Mouse (Mus musculus) left cerebral cortex, adult 8-10 months (tissue): Measurements from ENCODE around the gene F13a1. TPM values are rescaled to one million over a fixed set of nuclear protein-coding genes. Genes with fewer than 3 reads are reported as not detected.

ENCODE experiments used
- DNase-seq, 2 experiments: peaks; one replicate each; pipeline ENCODE4 v3.0.0; 2022; ENCODE audit warnings: low spot score in 2 of 2
- total RNA-seq, 4 experiments: library from RNA; stranded (reverse); gene quantifications; 2 replicates each; pipeline ENCODE4 v1.2.4; 2022

Gene F13a1
- total RNA-seq, 4 experiments from 2014 or later, result 2.1 to 3.5 (median 2.8) TPM

DNA sequence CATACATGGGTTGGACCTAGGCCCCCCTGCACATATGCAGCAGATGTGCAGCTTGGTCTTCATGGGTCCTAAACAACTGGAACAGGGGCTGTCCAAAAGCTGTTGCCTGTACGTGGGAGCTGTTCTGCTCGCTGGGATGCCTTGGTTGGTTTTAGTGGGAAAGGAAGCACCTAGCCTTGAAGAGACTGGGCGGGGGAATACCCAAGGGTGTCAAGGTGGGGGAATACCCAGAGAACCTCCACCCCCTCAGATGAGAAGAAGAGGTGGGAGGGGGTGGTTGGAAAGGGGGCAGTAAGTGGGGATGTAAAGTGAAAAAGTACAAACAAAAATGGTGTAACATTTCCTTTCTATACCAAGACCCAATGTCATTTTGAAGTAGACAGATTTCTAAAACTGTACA lies 95.1 kb downstream of the F13a1 start:
- DNase-seq, result no peak

DNA sequence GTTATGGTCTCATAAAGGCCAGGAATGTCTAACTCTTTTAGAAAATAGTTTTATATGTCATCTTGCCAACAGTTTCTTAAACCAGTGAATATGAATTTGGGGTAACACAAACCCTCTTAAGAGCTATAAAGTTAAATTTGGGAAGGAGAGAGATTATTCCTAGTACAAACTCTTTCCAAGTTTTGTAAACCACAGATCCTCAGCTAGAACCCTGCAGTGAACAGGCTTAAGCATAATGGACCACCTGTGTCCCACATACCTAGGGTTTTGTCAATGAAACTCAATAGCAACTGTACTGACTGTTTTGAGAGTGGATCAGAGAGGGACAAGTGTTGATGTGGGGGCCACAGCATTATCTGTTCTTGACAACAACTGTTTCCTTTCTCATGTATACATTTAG lies 96.4 kb downstream of the F13a1 start:
- DNase-seq, result no peak

DNA sequence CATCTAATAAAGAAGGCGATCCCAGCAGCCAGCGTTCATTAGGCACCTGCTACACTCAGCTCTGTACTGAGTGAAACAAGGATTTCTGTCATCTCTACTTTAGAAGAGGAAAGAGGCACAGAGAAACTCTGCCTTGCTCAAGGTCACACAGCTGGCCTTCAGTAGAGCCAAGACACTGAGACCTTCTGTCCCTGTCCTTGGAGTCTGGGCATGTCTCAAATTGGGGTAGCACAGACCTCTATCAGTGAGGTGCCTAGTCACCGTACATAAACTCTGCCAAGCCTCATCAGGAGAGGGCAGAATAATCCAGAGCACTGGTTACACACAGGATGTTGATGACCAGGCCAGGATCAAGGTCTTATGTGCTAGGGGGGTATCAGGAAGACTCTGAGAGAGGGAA lies 108.2 kb downstream of the F13a1 start:
- DNase-seq, result no peak

DNA sequence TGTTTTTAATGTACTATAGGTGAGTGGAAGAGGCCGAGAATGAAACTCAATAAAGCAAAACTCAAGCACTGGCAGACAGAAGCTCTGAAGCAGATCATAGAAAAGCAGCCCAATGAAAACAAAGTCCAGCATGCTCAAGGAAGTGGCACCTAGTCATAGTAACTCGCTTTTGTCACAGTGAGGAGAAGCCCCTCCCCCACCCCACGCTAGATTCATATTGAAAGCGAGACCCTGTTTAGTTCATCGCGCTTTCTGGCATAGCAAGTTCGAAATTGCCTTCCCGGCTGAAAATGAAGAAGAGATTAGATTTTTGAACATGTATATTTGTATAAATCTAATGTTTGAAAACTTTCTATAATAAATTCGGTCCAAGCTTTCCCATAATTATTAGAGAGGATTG lies 118.0 kb downstream of the F13a1 start:
- DNase-seq, result no peak

DNA sequence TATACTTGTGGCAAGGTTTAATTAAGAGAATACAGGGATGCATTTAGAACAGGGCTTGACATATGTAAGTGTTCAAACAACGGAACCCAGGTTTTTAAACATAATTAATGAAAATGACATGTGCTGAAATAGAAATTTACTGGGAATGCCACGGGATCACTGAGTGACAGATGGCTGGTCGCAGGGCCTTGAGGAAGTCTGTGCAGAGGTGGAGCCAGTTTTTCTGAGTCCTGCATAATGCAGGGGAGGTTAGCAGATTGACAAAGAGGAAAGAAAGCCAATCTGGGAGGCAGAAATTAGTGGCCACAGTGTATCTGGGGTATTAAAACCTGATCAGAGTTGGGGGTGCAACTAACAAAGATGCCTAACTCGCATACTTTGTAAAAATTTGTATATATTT lies 130.3 kb downstream of the F13a1 start:
- no peak for DNase-seq

DNA sequence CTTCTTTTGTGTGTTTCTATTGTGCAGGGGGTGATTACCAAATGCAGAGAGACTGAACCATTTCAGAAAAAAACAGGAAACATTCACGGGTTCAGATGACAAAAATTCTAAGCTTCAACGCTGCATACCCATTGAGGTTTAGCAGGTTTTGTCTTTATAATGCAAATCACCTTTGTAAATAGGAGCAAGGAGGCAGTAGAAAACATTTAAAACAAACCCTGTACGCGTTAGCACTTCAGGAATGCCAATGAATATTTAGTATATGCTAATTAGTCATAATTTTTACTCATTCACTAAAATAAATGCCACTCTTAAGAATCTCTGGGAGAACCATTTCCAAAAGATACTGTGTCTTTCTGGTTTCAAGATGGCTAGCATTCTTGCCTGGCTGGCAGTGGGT lies 146.2 kb downstream of the F13a1 start:
- DNase-seq, result no peak

DNA sequence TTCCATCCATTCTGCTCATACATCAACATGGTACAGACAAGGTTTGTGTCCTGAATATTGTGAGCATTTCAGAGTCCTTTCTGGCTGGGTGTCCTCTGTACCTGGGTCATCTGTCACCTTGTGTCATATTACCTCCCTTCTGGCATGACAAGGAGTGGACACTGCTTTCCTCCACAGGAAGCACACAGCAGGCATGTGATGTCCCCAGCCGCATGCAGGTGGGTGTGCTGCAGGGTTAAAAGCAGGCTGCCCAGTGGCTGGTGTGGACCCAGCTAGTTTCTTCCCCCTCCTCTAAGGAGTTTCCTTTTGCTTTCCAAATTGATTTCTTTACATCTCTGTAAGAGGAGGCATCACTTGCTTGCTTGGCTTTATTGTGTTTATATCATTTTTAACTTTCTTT lies 146.6 kb downstream of the F13a1 start:
- DNase-seq, result no peak

DNA sequence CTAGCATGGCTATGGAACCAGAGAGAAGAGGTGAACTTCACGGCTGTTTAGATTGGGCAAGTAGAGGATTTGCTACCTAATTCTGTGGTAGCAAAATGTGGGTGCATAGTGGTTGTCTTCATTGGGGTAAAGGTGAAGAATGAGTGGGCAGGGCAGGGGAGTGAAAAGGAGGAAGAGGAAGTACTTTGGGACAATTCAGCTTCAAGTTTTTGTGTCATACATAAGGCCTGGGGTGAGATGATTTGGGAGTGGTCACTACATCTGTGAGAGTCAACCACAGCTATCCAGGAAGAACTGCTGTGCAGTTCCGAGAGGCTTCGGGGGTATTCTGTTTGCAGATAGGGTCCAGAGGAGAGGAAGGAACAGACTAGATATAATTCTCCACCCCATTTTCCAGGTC lies 148.4 kb downstream of the F13a1 start:
- no peak for DNase-seq

DNA sequence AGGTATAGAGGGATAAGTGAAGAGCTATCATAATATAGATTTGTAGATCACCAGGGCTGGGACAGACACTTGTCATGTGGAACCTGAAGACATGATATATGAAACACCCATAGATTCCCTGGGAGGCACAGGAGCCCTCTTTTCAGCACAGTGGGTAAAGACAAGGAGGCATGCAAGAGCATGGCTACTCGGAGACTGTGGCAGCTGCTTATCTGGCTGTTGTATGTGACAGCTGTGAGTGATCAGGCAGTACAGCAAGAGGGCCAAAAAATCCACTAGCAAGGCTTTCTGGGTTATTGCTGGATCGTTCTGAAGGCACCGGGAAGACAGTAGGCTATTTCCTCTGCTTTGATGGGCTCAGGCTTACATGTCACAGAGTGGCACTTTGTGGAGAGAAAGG lies 149.0 kb downstream of the F13a1 start:
- no peak for DNase-seq

DNA sequence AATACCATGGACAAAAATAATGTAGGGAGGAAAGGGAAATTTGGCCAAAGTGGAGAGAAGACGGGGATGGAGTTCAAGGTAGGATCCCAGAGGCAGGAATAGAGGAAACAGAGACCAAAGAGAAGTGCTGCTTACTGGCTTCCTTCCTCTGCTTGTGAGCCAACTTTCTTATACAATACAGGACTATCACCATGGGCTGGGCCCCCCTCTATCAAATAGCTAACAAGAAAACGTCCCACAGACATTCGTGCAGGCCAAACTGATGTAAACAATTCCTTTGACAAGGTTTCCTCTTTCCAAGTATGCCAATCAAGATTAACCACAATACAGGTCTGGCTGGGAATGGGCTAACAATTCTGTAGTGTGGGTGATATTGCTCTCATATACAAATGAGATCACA lies 154.0 kb downstream of the F13a1 start:
- DNase-seq, result no peak

DNA sequence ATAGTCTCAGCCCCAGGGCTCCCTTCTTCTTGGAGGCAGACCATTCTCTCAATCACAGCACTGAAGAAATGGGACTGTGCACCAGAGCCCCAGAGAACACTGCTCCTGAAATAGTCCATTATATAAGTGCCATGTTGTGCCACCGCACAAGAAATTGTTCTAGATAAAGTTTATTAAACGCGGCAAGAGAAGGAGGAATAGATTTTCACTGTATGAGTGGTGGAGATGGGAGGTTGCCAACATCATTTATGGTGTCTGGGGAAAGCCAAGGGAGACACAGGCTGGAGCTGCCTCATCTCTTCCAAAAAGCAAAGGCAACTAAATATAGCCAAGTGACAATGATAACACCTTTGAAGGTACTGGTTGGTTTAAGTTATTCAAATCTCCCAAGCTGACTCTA lies 156.3 kb downstream of the F13a1 start:
- DNase-seq, result peak in 1 of 2 experiments; percentile 78

DNA sequence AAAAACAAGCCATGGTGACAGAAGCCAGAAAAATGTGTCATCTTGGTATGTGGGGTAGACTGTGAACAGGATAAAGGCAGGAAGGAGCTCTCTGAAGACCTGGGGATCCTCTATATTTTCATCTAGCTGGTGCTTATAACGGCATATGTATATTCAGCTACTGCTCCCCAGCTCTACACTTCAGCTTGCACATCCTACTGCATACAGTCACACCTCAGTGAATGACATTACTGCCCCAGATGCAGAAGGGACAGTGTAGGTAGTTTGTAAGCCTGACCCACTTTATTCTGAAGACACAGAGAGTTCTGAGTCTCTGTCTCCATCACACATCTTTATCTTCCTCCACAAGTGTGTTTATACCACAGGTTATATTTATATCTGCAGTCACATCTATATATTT lies 157.8 kb downstream of the F13a1 start:
- peak in 1 of 2 experiments; percentile 68 for DNase-seq

DNA sequence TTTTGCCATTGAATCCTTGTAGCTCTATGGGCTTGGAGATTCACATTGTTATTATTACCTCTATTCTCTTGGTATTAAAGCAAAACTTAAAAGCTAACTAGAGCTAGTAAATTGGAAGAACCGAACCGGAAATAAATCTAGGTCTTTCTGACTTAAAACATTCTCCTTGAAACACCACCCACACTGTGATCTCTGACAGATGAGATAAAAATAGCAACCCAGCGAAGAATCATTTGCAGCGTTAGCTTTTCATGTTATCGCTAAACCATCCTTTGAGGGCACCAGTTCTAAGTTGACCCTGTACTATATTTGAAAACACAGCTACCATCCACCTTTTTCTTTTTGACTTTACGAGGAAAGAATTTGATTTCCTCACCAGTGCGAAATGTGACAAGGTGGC lies 164.1 kb downstream of the F13a1 start:
- DNase-seq, result no peak

DNA sequence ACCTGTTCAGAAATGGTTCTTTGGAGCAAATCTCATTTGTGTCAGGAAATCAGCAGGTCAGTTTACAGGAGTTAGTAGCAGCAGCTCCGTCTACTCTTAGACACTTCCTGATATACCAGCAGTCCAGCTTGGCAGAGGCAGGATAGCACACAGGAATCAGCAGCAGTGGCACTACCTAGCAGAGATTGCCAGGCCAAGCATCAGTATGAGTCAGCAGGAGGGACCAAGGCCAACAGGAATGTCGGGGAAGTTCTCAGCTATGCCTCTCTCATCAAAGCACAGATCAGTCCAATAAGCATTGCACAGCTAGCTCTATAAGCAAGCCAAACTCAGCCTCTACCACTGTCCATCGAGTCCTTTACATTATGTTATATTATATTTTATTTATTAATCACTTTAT lies 210.9 kb downstream of the F13a1 start:
- DNase-seq, result no peak
